Mouse (Mus musculus) adrenal gland, postnatal 10 days (tissue): ENCODE measurements around the gene Frmd6. TPM values are rescaled to one million over a fixed set of nuclear protein-coding genes. Genes with fewer than 3 reads are reported as not detected.
A peak's percentile ranks its signal among the peaks of the same experiment; 100 is the strongest.

Experiments
- DNase-seq: peaks from one replicate; pipeline ENCODE4 v3.0.0; 2021; ENCODE audit warnings: mixed read lengths
- long read RNA-seq, 2 experiments: library from polyadenylated mRNA; stranded (forward); transcript quantifications; one replicate each; pipeline ENCODE4 v2.0.0; 2021
- total RNA-seq, 2 experiments: library from RNA; stranded (reverse); gene quantifications; 2 replicates each; pipeline ENCODE4 v1.2.3; 2021

Frmd6 gene
- total RNA-seq, result 10 to 100 TPM; 32.0 to 38.6 TPM
- long read RNA-seq, experiment 1, full-length matches to known transcripts, result 8 of 28 reads
- long read RNA-seq, experiment 1, partial matches to known transcripts, result 7 of 28 reads
- long read RNA-seq, experiment 1, other reads (novel, unspliced or antisense), result 13 of 28 reads
- long read RNA-seq, experiment 2, full-length matches to known transcripts, result 9 of 29 reads
- long read RNA-seq, experiment 2, partial matches to known transcripts, result 3 of 29 reads
- long read RNA-seq, experiment 2, other reads (novel, unspliced or antisense), result 17 of 29 reads

GRCm38 (mm10) chr12:70824729-70825650 lies at the start of gene Frmd6:
TSS of gene Frmd6 (plus strand) at chr12:70825514.
- DNase-seq, result peak; percentile 98

GRCm38 (mm10) chr12:70775609-70776008 lies 49.7 kb upstream of the Frmd6 start:
- no peak for DNase-seq

- DNase-seq, result no peak
Measured at GRCm38 (mm10) chr12:70776683-70777082, 48.6 kb upstream of the Frmd6 start.

- no peak for DNase-seq
Measured at GRCm38 (mm10) chr12:70777466-70777865, 47.8 kb upstream of the Frmd6 start.

GRCm38 (mm10) chr12:70777866-70778265 lies 47.4 kb upstream of the Frmd6 start:
- DNase-seq, result peak; percentile 49

- DNase-seq, result no peak
Measured at GRCm38 (mm10) chr12:70778271-70778670, 47.0 kb upstream of the Frmd6 start.

- DNase-seq, result peak; percentile 53
Measured at GRCm38 (mm10) chr12:70778724-70779123, 46.6 kb upstream of the Frmd6 start.

GRCm38 (mm10) chr12:70783049-70783448 lies 42.3 kb upstream of the Frmd6 start:
- DNase-seq, result no peak

- no peak for DNase-seq
Measured at GRCm38 (mm10) chr12:70783475-70784239, 41.7 kb upstream of the Frmd6 start.

- no peak for DNase-seq
Measured at GRCm38 (mm10) chr12:70784240-70784705, 41.0 kb upstream of the Frmd6 start.

GRCm38 (mm10) chr12:70789341-70789740 lies 36.0 kb upstream of the Frmd6 start:
- no peak for DNase-seq

GRCm38 (mm10) chr12:70793291-70793690 lies 32.0 kb upstream of the Frmd6 start:
- no peak for DNase-seq

GRCm38 (mm10) chr12:70794543-70795388 lies 30.5 kb upstream of the Frmd6 start:
- peak; percentile 35 for DNase-seq

- DNase-seq, result no peak
Measured at GRCm38 (mm10) chr12:70795389-70795711, 30.0 kb upstream of the Frmd6 start.

- DNase-seq, result no peak
Measured at GRCm38 (mm10) chr12:70798496-70798895, 26.8 kb upstream of the Frmd6 start.

- DNase-seq, result peak; percentile 34
Measured at GRCm38 (mm10) chr12:70799231-70800002, 25.9 kb upstream of the Frmd6 start.

- DNase-seq, result no peak
Measured at GRCm38 (mm10) chr12:70800086-70800485, 25.2 kb upstream of the Frmd6 start.

GRCm38 (mm10) chr12:70801361-70801760 lies 24.0 kb upstream of the Frmd6 start:
- no peak for DNase-seq

GRCm38 (mm10) chr12:70803494-70803893 lies 21.8 kb upstream of the Frmd6 start:
- DNase-seq, result no peak

- DNase-seq, result no peak
Measured at GRCm38 (mm10) chr12:70804989-70805388, 20.3 kb upstream of the Frmd6 start.

GRCm38 (mm10) chr12:70807543-70807942 lies 17.8 kb upstream of the Frmd6 start:
- DNase-seq, result no peak
